Comparison of ENCODE assay signal across 27 mouse cellular contexts in the genomic region with DNA sequence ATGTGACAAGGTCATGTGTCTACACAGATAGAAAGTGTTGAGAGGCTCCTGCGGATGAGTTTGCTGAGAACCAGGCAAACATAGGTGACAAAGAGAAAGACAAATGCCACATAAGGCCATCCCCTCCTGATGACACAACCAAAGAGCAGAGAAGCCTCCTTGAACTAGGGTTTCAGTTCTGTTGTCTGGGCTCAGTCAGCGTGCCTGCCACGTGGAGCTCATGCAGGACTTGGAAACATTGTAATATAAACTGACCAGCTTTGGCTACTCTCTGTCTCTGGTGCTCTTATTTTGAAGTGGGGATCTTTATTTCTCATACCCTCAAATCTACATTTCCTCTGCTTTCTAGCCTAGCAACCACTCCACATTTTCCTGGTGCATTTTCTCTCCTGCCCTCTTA. TPM values are rescaled to one million over a fixed set of nuclear protein-coding genes. Genes with fewer than 3 reads are reported as not detected.
"Had no signal": no experiment of that assay in that cellular context is flagged by ENCODE, and none has a peak within 500 bp of the region (broad histone marks: within the 10 kb centered on the region; RNA-seq: fewer than 3 reads in every experiment).

No protein-coding gene starts in this region.

- H3K4me2 ChIP-seq: embryonic facial prominence, embryonic 12.5 days; embryonic facial prominence, embryonic 13.5 days; embryonic facial prominence, embryonic 15.5 days; forebrain, embryonic 12.5 days; forebrain, embryonic 13.5 days; forebrain, embryonic 15.5 days had no signal

- ATAC-seq: forebrain, embryonic 13.5 days; forebrain, embryonic 14.5 days; forebrain, embryonic 15.5 days; forebrain, embryonic 16.5 days; forebrain, postnatal 0 days had no signal

- H3K27me3 ChIP-seq: embryonic facial prominence, embryonic 12.5 days; embryonic facial prominence, embryonic 15.5 days; forebrain, embryonic 15.5 days had no signal

- H3K36me3 ChIP-seq: embryonic facial prominence, embryonic 10.5 days; embryonic facial prominence, embryonic 12.5 days; embryonic facial prominence, embryonic 13.5 days; embryonic facial prominence, embryonic 15.5 days; forebrain, embryonic 10.5 days; forebrain, embryonic 12.5 days; forebrain, embryonic 15.5 days had no signal

- DNase-seq: cerebellum, adult 9-10 months; cerebellum, adult 9-11 months; cerebellum, postnatal 10 days; cerebellum, postnatal 14 days; cerebellum, postnatal 25 days; cerebellum, postnatal 36 days; embryo, embryonic 11 days; forebrain, postnatal 0 days; gastrocnemius, adult 2 months; gastrocnemius, postnatal 10 days; gastrocnemius, postnatal 14 days; gastrocnemius, postnatal 25 days; heart, adult 11 months; heart, adult 18-20 months; heart, adult 2 months had no signal

- H3K4me3 ChIP-seq: embryonic facial prominence, embryonic 10.5 days; embryonic facial prominence, embryonic 12.5 days; embryonic facial prominence, embryonic 13.5 days; embryonic facial prominence, embryonic 15.5 days; erythroblast, embryonic 14.5 days; forebrain, embryonic 10.5 days; forebrain, embryonic 12.5 days; forebrain, embryonic 13.5 days; forebrain, embryonic 15.5 days; gastrocnemius, adult 2 months; heart, adult 2 months had no signal

- H3K9ac ChIP-seq: embryonic facial prominence, embryonic 12.5 days; embryonic facial prominence, embryonic 13.5 days; embryonic facial prominence, embryonic 15.5 days; forebrain, embryonic 12.5 days; forebrain, embryonic 13.5 days; forebrain, embryonic 15.5 days; forebrain, postnatal 0 days had no signal

- H3K9me3 ChIP-seq: embryonic facial prominence, embryonic 10.5 days; embryonic facial prominence, embryonic 12.5 days; embryonic facial prominence, embryonic 13.5 days; embryonic facial prominence, embryonic 15.5 days; forebrain, embryonic 10.5 days; forebrain, embryonic 12.5 days; forebrain, embryonic 13.5 days; forebrain, embryonic 15.5 days had no signal

- H3K27ac ChIP-seq: embryonic facial prominence, embryonic 10.5 days; embryonic facial prominence, embryonic 12.5 days; embryonic facial prominence, embryonic 13.5 days; embryonic facial prominence, embryonic 15.5 days; forebrain, embryonic 10.5 days; forebrain, embryonic 12.5 days; forebrain, embryonic 13.5 days; forebrain, embryonic 15.5 days; gastrocnemius, adult 2 months; heart, adult 2 months had no signal

RNA-seq across cellular contexts. Expression of gene Amotl1, which starts 8.6 kb away (rescaled TPM):
- total RNA-seq: granulocyte monocyte progenitor cell, adult 5-6 weeks had no signal
